Mouse (Mus musculus): ENCODE results near the gene 4930578G10Rik.

DNA sequence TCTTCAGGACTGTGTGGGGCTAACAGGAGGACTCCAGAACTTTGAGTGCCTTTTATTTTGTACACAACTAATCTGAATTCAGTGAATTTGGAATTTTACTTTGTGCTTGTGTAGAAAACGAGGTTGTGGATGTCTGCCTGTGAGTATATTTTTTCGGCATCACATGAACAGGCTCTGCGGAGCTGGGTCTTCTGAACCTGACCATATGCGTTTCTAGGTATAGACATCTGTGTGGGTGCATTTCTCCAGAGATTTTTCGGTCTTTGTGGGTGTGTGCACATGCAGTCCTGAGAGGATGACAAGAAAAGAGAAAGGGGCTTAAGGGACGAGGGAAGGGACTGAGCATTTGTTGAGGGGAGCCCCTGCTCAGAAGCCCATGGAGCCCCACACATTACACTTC lies 151.6 kb downstream of the 4930578G10Rik start:
- TF ChIP-seq CTCF (IDR thresholded peaks at IDR 0.05; ENCODE audit: borderline replicate concordance, extremely low read depth, insufficient read depth, insufficient read length) (no peak), POLR2A (IDR thresholded peaks at IDR 0.05; ENCODE audit: borderline replicate concordance, extremely low read depth, insufficient read depth, insufficient read length, poor library complexity, severe bottlenecking) (no peak)
